ENCODE assay signal across 23 mouse cellular contexts in the genomic region with DNA sequence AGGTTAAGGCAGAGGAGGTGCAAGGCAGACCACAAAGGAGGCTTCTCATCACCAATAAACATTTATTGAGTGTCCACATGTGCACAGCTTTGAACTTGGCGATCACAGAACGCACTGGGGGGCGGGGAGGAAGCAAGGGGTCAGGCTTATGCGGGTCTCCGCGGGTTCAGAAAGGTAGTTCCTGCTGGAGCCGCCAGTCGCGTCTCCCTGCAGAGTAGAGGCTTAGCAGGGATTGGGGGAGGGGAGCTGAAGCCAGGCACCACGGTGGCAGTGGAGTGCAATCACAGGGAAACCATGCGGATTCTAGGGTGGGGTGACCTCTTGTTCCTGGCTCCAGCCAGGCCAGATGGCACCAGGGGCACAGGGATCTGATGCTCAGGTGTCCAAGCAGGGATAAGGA. TPM values are rescaled to one million over a fixed set of nuclear protein-coding genes. Genes with fewer than 3 reads are reported as not detected.
DNase-seq lines count a peak whose midpoint lies in the region; ATAC-seq lines count a peak whose summit lies in the region.
"Had no signal": no experiment of that assay in that cellular context is flagged by ENCODE, and none has a peak within 500 bp of the region (broad histone marks: within the 10 kb centered on the region; RNA-seq: fewer than 3 reads in every experiment).

No protein-coding gene starts in this region.

- peaks cover 51% of the 10 kb centered on the region for H3K36me3 ChIP-seq in midbrain, embryonic 14.5 days (ENCODE audit: control insufficient read depth, insufficient read depth, low read length)
- H3K36me3 ChIP-seq in midbrain, embryonic 11.5 days (ENCODE audit: control insufficient read depth, insufficient read depth, low read length), result peaks cover 7% of the 10 kb centered on the region; the same call in 1 of the 2 replicates

- peaks cover 49% of the 10 kb centered on the region; the same call in 1 of the 2 replicates for H3K27me3 ChIP-seq in midbrain, embryonic 14.5 days (ENCODE audit: control insufficient read depth, insufficient read depth, low read length)
- H3K27me3 ChIP-seq in midbrain, embryonic 11.5 days (ENCODE audit: control insufficient read depth, insufficient read depth, low read length), result peaks cover 44% of the 10 kb centered on the region
- H3K27me3 ChIP-seq: Patski had no signal

- peak; percentile 45 for DNase-seq in embryo, embryonic 10.5 days (ENCODE audit: low spot score)
- no peak for DNase-seq in embryo, embryonic 10 days (ENCODE audit: low spot score)
- DNase-seq in midbrain, embryonic 14.5 days, result peak; percentile 36
- no peak for DNase-seq in midbrain, embryonic 11.5 days (ENCODE audit: low spot score, missing footprints)
- DNase-seq in embryo, embryonic 11 days, result peak; percentile 63
- no peak for DNase-seq in kidney, postnatal 4 days
- DNase-seq: adrenal gland, postnatal 14 days; heart, postnatal 36 days; kidney, adult 8-10 months; kidney, postnatal 14 days; layer of hippocampus, adult 9-11 months; lung, adult 2 months; spleen, adult 18-20 months; thymus, postnatal 36 days had no signal

- ATAC-seq in midbrain, embryonic 14.5 days (ENCODE audit: low FRiP score, low TSS enrichment), result no peak
- ATAC-seq in midbrain, embryonic 11.5 days (ENCODE audit: low FRiP score), result no peak
- no peak for ATAC-seq in inflammation-experienced regulatory T-cells, adult 6 months
- ATAC-seq: liver, embryonic 12.5 days; Patski had no signal

- no peak overlapping the region for H3K9ac ChIP-seq in midbrain, embryonic 14.5 days (replicated peaks; ENCODE audit: low read length)
- no peak overlapping the region for H3K9ac ChIP-seq in midbrain, embryonic 11.5 days (ENCODE audit: low read length)
- H3K9ac ChIP-seq: forebrain, embryonic 12.5 days; heart, embryonic 13.5 days; liver, embryonic 12.5 days had no signal

- H3K4me3 ChIP-seq in midbrain, embryonic 14.5 days (replicated peaks; ENCODE audit: low read depth, low read length), result no peak overlapping the region
- no peak overlapping the region for H3K4me3 ChIP-seq in midbrain, embryonic 11.5 days (ENCODE audit: low read depth, low read length)
- H3K4me3 ChIP-seq: forebrain, embryonic 12.5 days; heart, embryonic 13.5 days; left cerebral cortex, adult 2 months; liver, embryonic 12.5 days; megakaryocyte, embryonic 14.5 days had no signal

- H3K4me2 ChIP-seq in midbrain, embryonic 14.5 days (ENCODE audit: low read length), result no peak overlapping the region
- no peak overlapping the region for H3K4me2 ChIP-seq in midbrain, embryonic 11.5 days
- H3K4me2 ChIP-seq: forebrain, embryonic 12.5 days; heart, embryonic 13.5 days; liver, embryonic 12.5 days had no signal

- no peaks in the 10 kb centered on the region for H3K9me3 ChIP-seq in midbrain, embryonic 14.5 days (ENCODE audit: control insufficient read depth, low read length)
- H3K9me3 ChIP-seq in midbrain, embryonic 11.5 days (ENCODE audit: control insufficient read depth, low read length), result no peaks in the 10 kb centered on the region
- H3K9me3 ChIP-seq: forebrain, embryonic 12.5 days; heart, embryonic 13.5 days; liver, embryonic 12.5 days had no signal

- H3K4me1 ChIP-seq in midbrain, embryonic 14.5 days (ENCODE audit: control insufficient read depth, insufficient read depth, low read length), result peaks cover 3% of the 10 kb centered on the region; the same call in 1 of the 2 replicates
- H3K4me1 ChIP-seq in midbrain, embryonic 11.5 days (ENCODE audit: control insufficient read depth, insufficient read depth, low read length), result peaks cover 4% of the 10 kb centered on the region

- 8% methylated on average over 11 of the region's 11 CpGs for WGBS in midbrain, embryonic 14.5 days
- WGBS in midbrain, embryonic 11.5 days, result 4% methylated on average over 11 of the region's 11 CpGs

- H3K27ac ChIP-seq in midbrain, embryonic 14.5 days (replicated peaks; ENCODE audit: low read depth, low read length), result no peak overlapping the region
- H3K27ac ChIP-seq in midbrain, embryonic 11.5 days (ENCODE audit: low read depth, low read length), result no peak overlapping the region
- H3K27ac ChIP-seq: forebrain, embryonic 12.5 days; heart, embryonic 13.5 days; left cerebral cortex, adult 2 months; liver, embryonic 12.5 days had no signal

RNA-seq across cellular contexts. Expression of a gene that starts 7.7 kb away (rescaled TPM):
- 0.97 and 2.0 TPM in 2 replicates for polyA plus RNA-seq in midbrain, embryonic 14.5 days (2014; fragmentation: Nextera tagmentation; extraction: Ambion mirVana)
- polyA plus RNA-seq in midbrain, embryonic 11.5 days (2014; fragmentation: Nextera tagmentation; extraction: Ambion mirVana), result 1.5 and 1.6 TPM in 2 replicates
- polyA plus RNA-seq in inflammation-experienced regulatory T-cells, adult 6 months (2017; shearing (Covaris generic)), result not detected
- polyA plus RNA-seq: cortical plate, adult 2 months; heart, embryonic 13.5 days; liver, embryonic 12.5 days; Patski; stomach, embryonic 14.5 days had no signal

RNA-seq across cellular contexts. Expression of a gene that starts 9.5 kb away (rescaled TPM):
- 88.9 and 91.8 TPM in 2 replicates for polyA plus RNA-seq in midbrain, embryonic 14.5 days (2014; fragmentation: Nextera tagmentation; extraction: Ambion mirVana)
- 22.0 and 23.3 TPM in 2 replicates for polyA plus RNA-seq in midbrain, embryonic 11.5 days (2014; fragmentation: Nextera tagmentation; extraction: Ambion mirVana)
- polyA plus RNA-seq in inflammation-experienced regulatory T-cells, adult 6 months (2017; shearing (Covaris generic)), result 10 to 100 TPM in 2 of 3 experiments, 1 to 10 TPM in 1; 9.7 to 12.0 (median 10.1) TPM

RNA-seq across cellular contexts. Expression of a gene that starts 9.6 kb away (rescaled TPM):
- polyA plus RNA-seq in midbrain, embryonic 14.5 days (2014; fragmentation: Nextera tagmentation; extraction: Ambion mirVana), result 35.8 and 38.9 TPM in 2 replicates
- 23.8 and 26.2 TPM in 2 replicates for polyA plus RNA-seq in midbrain, embryonic 11.5 days (2014; fragmentation: Nextera tagmentation; extraction: Ambion mirVana)
- polyA plus RNA-seq in inflammation-experienced regulatory T-cells, adult 6 months (2017; shearing (Covaris generic)), result 10 to 100 TPM; 17.0 to 24.0 (median 20.1) TPM

Comparison
In these comparisons a context has a peak if more than half of its experiments do, and no peak if none do; other contexts are left out.
1. DNase-seq: peak in embryo, embryonic 10.5 days (single experiment), midbrain, embryonic 14.5 days (single experiment) and embryo, embryonic 11 days (single experiment); none in embryo, embryonic 10 days (single experiment), midbrain, embryonic 11.5 days (single experiment) and kidney, postnatal 4 days (0 of 2).